Mouse (Mus musculus) spleen, adult 2 months (tissue): ENCODE measurements around the gene Mlh1.

ENCODE experiments used
- CTCF ChIP-seq: fragments of 200-500 bp; IDR thresholded peaks from 2 replicates; pipeline ENCODE4 v1.5.1; 2011; ENCODE audit warnings: mild to moderate bottlenecking, inconsistent platforms; ENCODE audit not compliant: insufficient read depth, insufficient read length, insufficient replicate concordance; ENCODE audit errors: extremely low read depth
- POLR2A ChIP-seq: fragments of 200-500 bp; IDR thresholded peaks from 2 replicates; pipeline ENCODE4 v1.6.1; 2011; ENCODE audit warnings: low read depth, low read length, inconsistent platforms

- TF ChIP-seq POLR2A (no peak), CTCF (no peak)
These were observed 10.2 kb downstream of the Mlh1 start for GRCm38 (mm10) chr9:111261356-111261755.
